Mouse (Mus musculus): Measurements from ENCODE around the gene A930018P22Rik.
A peak's percentile ranks its signal among the peaks of the same experiment; 100 is the strongest.
"Not testable (repeated sequence)": the region's sequence is repeated elsewhere in the genome, so short reads cannot be mapped to it uniquely, and the experiment has no call there.

A930018P22Rik gene

DNA sequence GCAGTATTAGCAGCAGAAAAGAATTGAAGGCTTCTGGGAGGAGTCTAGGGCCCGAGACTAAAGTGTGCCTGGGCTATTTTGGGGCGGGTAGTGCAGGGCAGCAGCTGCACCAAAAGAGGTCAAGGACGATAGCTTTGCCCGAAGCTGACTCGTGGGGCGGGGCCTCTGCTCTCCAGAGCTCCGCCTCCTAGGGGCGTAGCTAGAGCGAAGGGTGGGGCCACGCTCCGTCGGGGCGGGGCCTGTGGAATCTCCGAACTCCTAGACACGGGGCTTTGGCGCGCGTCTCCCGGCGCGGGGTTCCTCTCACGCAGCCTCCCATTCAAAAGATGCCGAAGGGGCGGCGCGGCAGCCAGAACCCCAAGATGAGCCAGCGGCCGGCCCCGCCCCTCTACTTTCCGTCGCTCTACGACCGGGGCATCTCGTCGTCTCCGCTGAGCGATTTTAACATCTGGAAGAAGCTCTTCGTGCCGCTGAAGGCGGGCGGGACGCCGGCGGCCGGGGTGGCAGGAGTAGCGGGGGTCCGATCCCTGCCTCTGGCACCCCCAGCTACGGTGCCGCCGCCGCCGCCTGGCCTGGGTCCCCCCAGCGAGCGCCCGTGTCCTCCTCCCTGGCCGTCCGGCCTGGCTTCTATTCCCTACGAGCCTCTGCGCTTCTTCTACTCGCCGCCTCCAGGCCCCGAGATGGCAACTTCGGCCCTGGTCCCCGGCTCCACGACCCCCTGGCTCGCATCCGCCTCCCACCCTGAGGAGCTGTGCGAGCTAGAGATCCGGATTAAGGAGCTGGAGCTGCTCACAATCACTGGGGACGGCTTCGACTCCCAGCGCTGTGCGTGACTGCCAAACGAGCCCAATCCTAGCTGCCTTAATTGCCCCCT lies at the start of gene A930018P22Rik:
Gene A930018P22Rik, plus strand, starts transcription at position 265 of the 874 bp plus-strand sequence.
- peak; percentile 76 for DNase-seq (ENCODE audit: low spot score)

DNA sequence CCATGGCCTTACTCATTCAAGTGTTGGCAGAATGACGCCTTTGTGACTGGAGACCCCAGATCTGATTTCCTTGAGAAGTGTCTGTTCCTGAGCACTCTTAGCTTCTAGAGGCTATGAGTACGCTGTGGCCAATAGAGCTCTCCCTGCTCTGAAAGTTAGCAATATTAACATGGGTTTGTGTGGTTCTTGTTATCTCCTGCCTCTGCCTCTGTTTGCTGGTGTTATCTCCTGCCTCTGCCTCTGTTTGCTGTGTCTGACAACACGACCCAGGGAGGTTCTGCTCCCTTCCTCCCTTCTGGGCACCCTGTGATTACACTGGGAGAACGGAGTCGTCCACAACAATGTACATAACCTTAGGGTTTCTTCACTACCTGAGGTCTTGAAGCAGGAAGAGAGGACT lies 44.3 kb upstream of the A930018P22Rik start:
- not testable (repeated sequence) for DNase-seq (ENCODE audit: low spot score)

DNA sequence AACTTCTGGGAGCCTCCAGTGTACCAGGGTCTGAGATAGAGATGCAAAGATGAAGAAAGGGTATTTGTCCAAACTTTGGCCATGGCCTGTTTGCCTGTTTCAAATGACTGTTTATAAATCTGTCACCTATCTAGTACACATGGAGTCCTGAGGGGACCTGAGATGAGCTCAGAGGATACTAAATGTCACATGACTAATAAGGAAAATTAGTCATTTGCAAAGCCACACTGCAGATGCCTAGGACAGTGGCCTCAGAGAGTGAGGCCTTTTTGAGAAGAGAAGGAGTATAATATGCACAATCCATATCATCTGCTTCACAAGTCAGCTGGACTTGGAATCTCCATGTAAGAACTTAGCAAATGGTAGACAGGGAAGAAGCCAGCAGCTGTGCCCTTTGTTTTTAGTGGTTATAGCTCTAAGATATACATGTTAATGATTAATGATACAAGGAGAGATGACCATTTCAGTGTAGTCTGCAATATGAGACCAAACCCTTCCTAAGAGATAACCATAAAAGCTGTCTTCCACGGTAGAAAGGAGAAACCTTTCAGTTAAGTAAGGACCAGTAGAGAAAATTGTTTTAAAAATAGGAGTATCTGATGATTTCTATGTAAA lies 41.0 kb upstream of the A930018P22Rik start:
- DNase-seq (ENCODE audit: low spot score) = not testable (repeated sequence)

DNA sequence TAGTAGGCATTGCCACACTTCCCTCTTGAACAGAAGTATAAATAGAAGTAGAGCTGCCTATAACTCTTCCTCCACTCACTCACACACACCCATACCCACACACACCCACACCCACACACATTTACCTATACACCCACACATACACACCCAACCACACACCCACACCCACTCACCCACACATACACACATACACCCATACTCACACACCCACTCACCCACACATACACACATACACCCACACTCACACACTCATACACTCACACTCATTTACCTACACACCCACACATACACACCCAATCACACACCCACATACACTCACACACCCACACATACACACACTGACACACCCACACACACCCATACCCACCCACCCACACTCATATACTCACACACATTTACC lies 40.1 kb upstream of the A930018P22Rik start:
- DNase-seq (ENCODE audit: low spot score) = no peak

DNA sequence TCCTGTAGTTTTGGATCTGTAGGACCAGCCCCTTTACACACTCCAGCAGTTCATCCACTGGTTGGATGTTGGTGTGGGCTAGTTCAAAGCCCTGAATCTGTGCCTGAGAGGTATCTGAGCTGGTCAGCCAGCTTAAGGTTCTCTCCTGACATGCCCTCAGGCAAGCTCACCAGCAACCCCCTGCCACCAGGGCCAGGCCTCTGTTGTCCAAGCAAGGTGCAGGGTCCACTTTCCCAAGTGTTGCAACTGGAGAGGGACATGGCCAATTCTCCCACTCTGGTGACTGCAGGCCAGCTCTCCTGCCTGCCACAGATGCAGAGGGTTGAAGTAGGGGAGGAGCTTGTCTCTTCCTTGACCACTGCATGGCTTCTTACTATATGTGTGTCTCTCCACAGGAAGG lies 38.5 kb upstream of the A930018P22Rik start:
- DNase-seq (ENCODE audit: low spot score) = not testable (repeated sequence)

DNA sequence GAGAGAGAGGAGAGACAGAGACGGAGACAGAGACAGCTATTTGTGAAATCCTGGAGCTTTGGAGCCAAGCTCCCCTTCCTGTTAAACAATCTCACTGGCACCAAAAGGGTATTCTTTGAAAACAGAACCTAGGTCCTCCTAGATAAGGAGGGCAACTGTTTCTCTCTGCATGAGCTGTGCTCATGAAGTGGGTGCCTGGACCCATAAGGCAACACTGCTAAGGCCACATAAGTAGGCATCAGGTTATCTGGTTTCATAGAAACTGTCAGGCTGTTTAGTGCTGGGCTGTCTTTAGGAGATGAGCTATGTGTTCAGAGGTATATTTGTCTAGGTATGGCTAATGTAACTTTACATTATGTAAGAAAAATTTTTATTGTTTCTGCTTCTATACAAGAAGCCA lies 35.0 kb upstream of the A930018P22Rik start:
- DNase-seq (ENCODE audit: low spot score) = not testable (repeated sequence)

DNA sequence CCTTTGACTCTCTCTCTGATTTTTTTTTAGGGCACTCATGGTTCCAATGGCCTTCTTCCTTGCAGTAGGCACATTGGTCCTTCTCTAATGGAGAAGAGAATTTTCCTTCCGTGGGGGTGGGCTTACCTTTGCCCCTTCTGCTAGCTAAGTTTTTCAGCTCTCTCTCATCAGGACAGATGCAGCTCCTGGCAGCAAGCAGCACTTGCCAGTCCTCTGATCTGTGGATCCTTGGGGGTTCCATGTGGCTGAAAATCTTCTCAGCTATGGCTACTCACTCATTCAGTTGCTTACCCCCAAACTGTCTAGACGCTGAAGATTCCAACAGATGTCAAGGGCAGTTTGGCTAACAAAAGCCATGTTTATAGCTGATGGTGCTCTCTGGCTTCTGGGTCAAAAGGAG lies 29.3 kb upstream of the A930018P22Rik start:
- no peak for DNase-seq (ENCODE audit: low spot score)

DNA sequence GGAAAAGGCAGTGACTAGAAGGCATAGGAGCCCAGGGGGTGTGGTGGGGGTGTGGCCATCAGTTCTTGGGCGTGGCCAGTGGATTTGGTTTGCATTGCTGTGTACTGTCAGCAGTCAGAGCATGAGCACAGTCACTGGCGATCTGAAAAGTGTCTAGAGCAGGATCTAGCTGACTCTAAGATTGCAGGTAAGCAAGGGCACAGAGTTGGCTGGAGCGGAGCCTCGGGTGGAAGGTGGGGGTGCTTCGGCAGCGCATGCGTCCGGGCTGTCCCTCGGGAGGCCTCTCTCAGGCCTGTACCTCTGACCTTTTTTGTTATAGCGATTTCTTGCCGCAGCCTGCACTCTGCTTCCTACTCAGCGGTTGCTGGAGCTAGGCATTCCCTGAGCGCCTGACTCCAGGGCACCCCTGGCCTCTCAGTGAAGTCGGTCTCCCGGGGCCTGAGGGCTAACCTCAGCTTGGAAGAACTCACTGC lies 26.8 kb upstream of the A930018P22Rik start, which contains the start of gene Cd59a:
Gene Cd59a, plus strand, starts transcription at position 61 of the 473 bp plus-strand sequence.
- peak; percentile 8 for DNase-seq (ENCODE audit: low spot score)

DNA sequence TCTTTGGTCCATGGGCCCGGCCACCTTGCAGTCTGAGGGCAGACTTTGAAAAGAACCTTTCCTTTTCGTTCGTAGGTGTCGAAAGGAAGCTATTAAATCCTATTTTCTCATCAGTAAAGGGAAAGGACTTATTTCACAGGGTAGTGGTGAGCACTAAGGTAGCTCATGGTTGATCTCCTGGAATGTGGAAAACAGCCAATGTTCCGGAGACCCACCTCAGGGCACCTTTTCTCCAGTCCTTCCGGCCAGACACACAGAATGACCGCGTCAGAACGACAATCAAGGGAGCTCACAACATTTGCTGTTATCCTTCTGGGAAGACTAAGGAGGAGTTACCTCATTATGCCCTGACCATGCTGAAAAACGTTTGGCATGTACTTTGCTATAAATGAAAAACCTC lies 26.3 kb upstream of the A930018P22Rik start:
- no peak for DNase-seq (ENCODE audit: low spot score)

DNA sequence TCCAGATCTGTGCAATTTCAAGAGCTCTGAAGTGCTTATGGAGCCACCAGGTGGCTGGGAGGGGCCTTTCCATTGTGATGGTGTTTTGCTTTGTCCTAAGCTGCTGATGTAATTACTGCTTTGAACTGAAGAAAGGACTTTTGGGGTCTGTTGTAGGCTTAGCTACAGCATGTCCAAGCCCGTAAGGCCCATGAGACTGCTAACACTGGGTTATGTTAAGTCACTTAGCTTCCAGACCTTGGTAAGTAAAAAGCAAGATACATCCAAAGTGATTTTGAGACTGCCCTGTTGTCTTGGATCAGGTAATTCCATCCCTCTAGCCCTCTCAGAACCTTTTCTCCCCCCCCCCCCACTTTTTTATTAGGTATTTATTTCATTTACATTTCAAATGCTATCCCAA lies 25.8 kb upstream of the A930018P22Rik start:
- not testable (repeated sequence) for DNase-seq (ENCODE audit: low spot score)

DNA sequence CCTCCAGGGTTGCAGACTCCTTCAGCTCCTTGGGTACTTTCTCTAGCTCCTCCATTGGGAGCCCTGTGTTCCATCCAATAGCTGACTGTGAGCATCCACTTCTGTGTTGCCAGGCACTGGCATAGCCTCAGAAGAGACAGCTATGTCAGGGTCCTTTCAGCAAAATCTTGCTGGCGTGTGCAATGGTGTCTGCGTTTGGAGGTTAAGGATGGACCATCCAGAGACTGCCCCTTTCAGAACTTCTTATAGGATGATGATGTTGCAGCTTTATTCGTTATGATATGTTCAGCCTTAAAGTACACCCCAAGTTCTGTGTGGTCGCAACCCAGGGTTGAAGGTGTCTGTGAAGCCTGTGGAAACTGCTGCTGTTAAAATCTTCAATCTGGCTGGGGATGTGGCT lies 25.2 kb upstream of the A930018P22Rik start:
- DNase-seq (ENCODE audit: low spot score) = not testable (repeated sequence)

DNA sequence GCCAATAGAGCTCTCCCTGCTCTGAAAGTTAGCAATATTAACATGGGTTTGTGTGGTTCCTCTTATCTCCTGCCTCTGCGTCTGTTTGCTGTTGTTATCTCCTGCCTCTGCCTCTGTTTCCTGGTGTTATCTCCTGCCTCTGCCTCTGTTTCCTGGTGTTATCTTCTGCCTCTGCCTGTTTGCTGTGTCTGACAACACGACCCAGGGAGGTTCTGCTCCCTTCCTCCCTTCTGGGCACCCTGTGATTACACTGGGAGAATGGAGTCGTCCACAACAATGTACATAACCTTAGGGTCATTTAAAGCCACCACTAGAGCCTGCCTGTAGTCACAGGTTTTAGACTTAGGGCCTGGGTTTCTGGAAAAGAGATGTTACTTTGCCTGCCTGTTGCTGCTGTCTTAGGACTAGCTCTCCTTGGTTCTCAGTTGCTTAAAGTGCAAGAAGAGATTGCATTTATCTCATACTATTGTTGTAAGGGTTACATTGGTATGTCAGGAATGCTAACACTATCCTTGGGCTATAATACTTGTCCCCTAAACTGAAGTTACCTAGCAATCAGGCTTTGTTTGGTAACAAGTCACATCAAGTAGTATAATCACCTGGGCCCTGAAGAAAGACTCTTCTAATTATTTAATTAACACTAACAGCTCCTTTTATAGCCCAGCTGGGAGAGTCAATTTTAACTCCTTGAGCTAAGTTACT lies 23.9 kb upstream of the A930018P22Rik start:
- no peak for DNase-seq (ENCODE audit: low spot score)

DNA sequence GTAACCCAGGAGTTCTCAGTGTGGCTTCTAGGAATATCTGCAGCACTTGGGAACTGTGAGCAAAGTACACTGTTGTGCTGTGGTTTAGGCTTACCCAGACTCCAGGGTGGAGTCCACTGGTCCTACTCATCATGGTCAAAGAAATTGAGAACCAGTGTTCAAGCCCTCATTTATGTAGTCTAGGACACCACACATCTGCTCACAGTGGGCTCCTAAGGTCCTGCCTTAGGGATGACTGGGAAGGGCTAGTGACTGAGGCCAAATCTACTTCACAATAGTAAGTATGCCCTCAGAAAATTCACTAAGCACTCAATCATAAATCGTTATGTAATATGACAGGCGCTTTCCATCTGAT lies 23.4 kb upstream of the A930018P22Rik start:
- DNase-seq (ENCODE audit: low spot score) = no peak

DNA sequence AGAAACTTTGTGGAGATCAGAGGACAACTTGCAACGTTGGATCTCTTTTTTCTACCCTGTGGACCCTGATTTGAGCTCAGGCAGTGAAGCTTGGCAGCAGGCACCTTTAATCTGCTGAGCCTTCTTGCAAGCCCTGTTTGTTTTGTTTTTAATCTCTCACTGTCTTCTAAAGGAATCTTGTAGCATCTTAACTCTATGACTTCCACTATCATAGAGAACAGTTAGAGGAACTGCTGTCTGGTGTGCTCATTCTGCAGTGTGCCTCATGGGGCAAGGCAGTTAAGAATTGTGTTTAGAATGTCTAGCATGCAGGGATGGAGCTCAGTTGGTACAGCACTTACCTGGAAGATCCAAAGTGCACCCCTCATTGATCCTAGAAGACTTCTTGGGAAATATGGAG lies 22.6 kb upstream of the A930018P22Rik start:
- no peak for DNase-seq (ENCODE audit: low spot score)

DNA sequence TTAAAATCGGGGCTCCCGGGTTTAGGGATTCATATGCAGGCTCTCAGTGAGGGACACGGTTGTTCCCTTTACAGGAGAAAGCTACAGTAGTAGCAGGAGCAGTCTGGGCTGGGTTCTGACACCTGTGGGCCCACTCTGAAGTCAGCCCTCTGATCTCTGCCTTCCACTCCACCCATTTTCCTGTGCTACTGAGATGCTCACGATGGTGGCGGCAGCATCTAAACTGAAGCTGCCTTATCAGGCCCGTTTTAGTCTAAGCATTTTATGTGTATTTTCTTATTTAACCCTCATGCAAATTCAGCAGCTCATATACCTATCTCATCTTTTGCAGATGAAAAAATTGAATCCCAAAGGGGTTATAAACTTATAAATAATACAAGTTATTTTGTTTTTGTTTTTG lies 17.8 kb upstream of the A930018P22Rik start:
- DNase-seq (ENCODE audit: low spot score) = no peak

DNA sequence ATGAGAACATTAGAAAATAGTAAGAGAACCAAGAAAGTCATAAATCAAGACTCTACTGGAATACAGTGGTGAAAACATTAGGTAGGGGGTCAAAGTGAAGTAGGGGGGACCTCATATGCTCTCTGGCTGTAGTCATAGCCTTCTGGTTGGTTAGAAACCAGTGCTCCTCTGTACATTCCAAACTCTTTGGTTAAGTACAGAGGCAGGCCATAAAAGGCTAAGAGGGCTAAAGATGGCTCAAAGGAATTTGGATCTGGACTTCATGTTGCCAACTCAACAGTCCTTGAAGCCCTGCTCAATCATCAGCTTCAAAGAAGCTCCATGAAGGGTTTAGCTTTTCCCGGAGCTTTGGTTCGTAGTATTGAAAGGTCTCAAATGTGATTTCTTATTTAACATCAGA lies 13.5 kb upstream of the A930018P22Rik start:
- not testable (repeated sequence) for DNase-seq (ENCODE audit: low spot score)

DNA sequence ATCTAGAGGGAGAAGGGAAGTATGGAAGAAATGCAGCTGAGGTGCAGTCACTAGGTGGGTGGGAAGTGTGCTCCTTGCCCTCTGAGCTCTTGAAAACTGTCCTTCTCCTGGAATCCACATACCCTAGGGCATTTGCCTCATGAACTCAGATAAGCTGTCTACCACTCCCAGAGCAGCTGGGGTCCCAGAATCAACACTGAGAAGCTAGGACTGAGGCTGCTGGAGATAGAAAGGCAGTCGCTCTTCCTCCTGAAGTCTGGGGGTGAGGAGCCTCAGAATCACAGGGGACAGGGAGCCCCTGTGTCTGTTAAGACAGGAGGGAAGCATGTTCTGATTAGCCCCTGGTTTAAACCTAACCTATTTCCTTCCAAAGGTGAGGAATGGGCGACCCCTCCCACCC lies 13.0 kb upstream of the A930018P22Rik start:
- no peak for DNase-seq (ENCODE audit: low spot score)

DNA sequence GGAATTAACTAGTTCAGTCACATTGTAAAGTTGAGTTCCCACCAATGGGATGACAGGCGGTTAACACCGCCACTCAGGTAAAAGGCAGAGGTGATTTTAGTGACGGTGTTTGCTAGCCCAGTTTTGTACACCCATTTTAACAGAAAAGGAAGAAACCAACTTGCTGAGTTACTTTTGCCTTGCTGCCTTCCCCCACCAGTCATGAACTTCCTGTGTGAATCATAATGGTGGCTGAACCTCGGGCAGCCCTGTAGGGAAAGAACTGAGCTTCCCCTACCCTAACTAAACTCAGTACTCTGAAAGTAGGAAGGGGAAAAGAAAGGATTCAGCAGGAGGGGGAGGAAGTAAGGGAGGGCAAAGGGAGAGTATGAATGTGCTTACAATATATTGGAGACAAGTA lies 12.5 kb upstream of the A930018P22Rik start:
- DNase-seq (ENCODE audit: low spot score) = no peak

DNA sequence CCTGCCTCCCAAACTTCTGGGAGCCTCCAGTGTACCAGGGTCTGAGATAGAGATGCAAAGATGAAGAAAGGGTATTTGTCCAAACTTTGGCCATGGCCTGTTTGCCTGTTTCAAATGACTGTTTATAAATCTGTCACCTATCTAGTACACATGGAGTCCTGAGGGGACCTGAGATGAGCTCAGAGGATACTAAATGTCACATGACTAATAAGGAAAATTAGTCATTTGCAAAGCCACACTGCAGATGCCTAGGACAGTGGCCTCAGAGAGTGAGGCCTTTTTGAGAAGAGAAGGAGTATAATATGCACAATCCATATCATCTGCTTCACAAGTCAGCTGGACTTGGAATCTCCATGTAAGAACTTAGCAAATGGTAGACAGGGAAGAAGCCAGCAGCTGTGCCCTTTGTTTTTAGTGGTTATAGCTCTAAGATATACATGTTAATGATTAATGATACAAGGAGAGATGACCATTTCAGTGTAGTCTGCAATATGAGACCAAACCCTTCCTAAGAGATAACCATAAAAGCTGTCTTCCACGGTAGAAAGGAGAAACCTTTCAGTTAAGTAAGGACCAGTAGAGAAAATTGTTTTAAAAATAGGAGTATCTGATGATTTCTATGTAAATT lies 11.3 kb upstream of the A930018P22Rik start:
- DNase-seq (ENCODE audit: low spot score) = not testable (repeated sequence)

DNA sequence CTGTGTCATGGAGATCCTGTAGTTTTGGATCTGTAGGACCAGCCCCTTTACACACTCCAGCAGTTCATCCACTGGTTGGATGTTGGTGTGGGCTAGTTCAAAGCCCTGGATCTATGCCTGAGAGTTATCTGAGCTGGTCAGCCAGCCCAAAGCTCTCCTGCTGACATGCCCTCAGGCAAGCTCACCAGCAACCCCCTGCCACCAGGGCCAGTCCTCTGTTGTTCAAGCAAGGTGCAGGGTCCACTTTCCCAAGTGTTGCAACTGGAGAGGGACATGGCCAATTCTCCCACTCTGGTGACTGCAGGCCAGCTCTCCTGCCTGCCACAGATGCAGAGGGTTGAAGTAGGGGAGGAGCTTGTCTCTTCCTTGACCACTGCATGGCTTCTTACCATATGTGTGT lies 9.0 kb upstream of the A930018P22Rik start:
- DNase-seq (ENCODE audit: low spot score) = not testable (repeated sequence)

DNA sequence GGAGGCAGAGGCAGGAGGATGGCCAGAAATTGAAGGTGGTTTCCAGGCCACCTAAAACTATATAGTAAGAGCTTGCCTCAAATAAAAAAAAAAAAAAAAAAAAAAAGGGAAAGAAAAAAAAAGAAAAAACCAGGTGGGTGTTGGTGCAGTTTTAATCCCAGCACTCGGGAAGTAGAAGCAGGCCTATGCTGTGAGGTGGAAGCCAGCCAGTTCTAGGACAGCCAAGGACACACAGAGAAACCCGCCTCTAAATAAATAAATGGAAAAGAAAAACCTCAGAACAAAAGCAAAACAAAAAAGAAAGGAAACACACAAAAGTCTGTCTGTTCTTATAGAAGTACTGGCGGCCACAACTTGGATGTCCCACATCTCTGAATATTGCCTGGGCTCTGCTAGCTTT lies 7.7 kb upstream of the A930018P22Rik start:
- no peak for DNase-seq (ENCODE audit: low spot score)

DNA sequence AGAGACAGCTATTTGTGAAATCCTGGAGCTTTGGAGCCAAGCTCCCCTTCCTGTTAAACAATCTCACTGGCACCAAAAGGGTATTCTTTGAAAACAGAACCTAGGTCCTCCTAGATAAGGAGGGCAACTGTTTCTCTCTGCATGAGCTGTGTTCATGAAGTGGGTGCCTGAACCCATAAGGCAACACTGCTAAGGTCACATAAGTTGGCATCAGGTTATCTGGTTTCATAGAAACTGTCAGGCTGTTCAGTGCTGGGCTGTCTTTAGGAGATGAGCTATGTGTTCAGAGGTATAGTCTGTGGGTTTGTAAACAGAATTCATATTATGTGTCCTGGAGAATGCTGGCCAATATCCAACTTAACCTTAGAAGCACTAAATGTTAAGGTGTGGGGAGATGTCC lies 5.4 kb upstream of the A930018P22Rik start:
- DNase-seq (ENCODE audit: low spot score) = not testable (repeated sequence)
